Mouse (Mus musculus) midbrain, postnatal 0 days (tissue): ENCODE data around the gene Tube1. TPM values are rescaled to one million over a fixed set of nuclear protein-coding genes. Genes with fewer than 3 reads are reported as not detected.

Experiments
- ATAC-seq: fragments of 200-750 bp; cut with Nextera tagmentation; 2 replicates; pipeline ENCODE4 v1.8.0; 2017; ENCODE audit warnings: moderate number of reproducible peaks, mild to moderate bottlenecking, moderate TSS enrichment, moderate library complexity; ENCODE audit not compliant: low FRiP score
- DNase-seq: peaks from one replicate; pipeline ENCODE4 v3.0.0-alpha.2; 2015; ENCODE audit warnings: low spot score
- H3K27ac ChIP-seq: fragments of 300-500 bp; sonication (generic); 2 replicates; pipeline ENCODE4 v1.5.1; 2014; ENCODE audit warnings: low read depth, mild to moderate bottlenecking, low read length, mixed read lengths
- H3K27me3 ChIP-seq: fragments of 300-500 bp; sonication (generic); 2 replicates; pipeline ENCODE4 v1.6.1; 2014; ENCODE audit warnings: low read length, control low read depth, mixed read lengths; ENCODE audit not compliant: insufficient read depth
- H3K36me3 ChIP-seq: fragments of 300-500 bp; sonication (generic); 2 replicates; pipeline ENCODE4 v1.6.1; 2014; ENCODE audit warnings: low read length, control low read depth, mixed read lengths; ENCODE audit not compliant: insufficient read depth
- H3K4me1 ChIP-seq: fragments of 300-500 bp; sonication (generic); 2 replicates; pipeline ENCODE4 v1.6.1; 2014; ENCODE audit warnings: mild to moderate bottlenecking, control low read depth, antibody characterized with exemption, low read length, mixed read lengths; ENCODE audit not compliant: insufficient read depth
- H3K4me2 ChIP-seq: fragments of 300-500 bp; sonication (generic); 2 replicates; pipeline ENCODE4 v1.6.1; 2014; ENCODE audit warnings: low read depth, mild to moderate bottlenecking, low read length, mixed read lengths; ENCODE audit not compliant: poor library complexity, severe bottlenecking
- H3K4me3 ChIP-seq: fragments of 300-500 bp; sonication (generic); 2 replicates; pipeline ENCODE4 v1.5.1; 2014; ENCODE audit warnings: low read depth, mild to moderate bottlenecking, low read length, moderate library complexity
- H3K9ac ChIP-seq: fragments of 300-500 bp; sonication (generic); replicated peaks from 2 replicates; pipeline ENCODE4 v1.6.1; 2014; ENCODE audit warnings: mild to moderate bottlenecking, low read length, moderate library complexity, mixed read lengths; ENCODE audit not compliant: poor library complexity, severe bottlenecking
- H3K9me3 ChIP-seq: fragments of 300-500 bp; sonication (generic); 2 replicates; pipeline ENCODE4 v1.6.1; 2016; ENCODE audit warnings: low read length, control low read depth
- CTCF ChIP-seq: IDR thresholded peaks from 2 replicates; pipeline ENCODE4 v1.5.1; 2016; ENCODE audit warnings: antibody characterized with exemption, mild to moderate bottlenecking
- WGBS: fragments of 180-500 bp; shearing (Covaris S2); extraction: QIAGEN DNeasy Blood & Tissue Kit; methylation state at CpG from one replicate; pipeline ENCODE4 v1.1.7; 2014; 5-methylcytosine and 5-hydroxymethylcytosine counted together
- polyA plus RNA-seq: library from polyadenylated mRNA; unstranded; fragments of >200 nt; fragmentation: Nextera tagmentation; extraction: Ambion mirVana; gene quantifications from 2 replicates; pipeline ENCODE4 v1.2.1, GENCODE M21; 2015
- total RNA-seq: library from RNA; depleted of rRNA; stranded (reverse); fragments of >200 nt; gene quantifications from 2 replicates; pipeline ENCODE4 v1.2.3, GENCODE M21; 2014

Tube1 gene
- total and polyA plus RNA-seq, 2 experiments from 2014 or later = 2.4 to 8.6 TPM

DNA sequence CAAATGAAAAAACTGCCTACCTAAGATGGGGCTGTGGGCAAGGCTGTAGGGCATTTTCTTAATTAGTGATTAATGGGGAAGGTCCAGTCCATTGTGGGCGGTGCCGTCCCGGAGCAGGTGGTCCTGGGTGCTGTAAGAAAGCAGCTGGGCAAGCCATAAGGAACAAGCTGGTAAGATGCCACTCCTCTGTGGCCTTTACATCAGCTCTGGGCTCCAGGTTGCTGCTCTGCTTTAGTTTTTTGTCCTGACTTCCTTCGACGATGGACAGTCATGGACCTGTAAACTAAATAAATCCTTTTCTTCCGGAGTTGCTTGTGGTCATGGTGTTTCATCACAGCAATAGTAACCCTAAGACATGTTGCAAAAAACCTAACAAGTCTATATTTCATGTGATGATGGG is 36.9 kb downstream of the Tube1 start:
- ATAC-seq (peak; percentile 0; the same call in 1 of the 2 replicates), DNase-seq (no peak)
- WGBS = 10% methylated on average over 6 of the region's 6 CpGs
- H3K4me3 ChIP-seq = peak overlapping the region; percentile 8; the same call in 1 of the 2 replicates
- no peaks in the 10 kb centered on the region for H3K27me3 ChIP-seq
- H3K27ac ChIP-seq = peak overlapping the region; percentile 57
- no peaks in the 10 kb centered on the region for H3K9me3 ChIP-seq
- H3K4me1 ChIP-seq = peaks cover 9% of the 10 kb centered on the region
- 0 out of 2 replicates have a peak overlapping the region, but pooled peaks have one; percentile 50 for H3K9ac ChIP-seq
- H3K36me3 ChIP-seq = no peaks in the 10 kb centered on the region
- H3K4me2 ChIP-seq = peak overlapping the region; percentile 63
- no peak for TF ChIP-seq CTCF

DNA sequence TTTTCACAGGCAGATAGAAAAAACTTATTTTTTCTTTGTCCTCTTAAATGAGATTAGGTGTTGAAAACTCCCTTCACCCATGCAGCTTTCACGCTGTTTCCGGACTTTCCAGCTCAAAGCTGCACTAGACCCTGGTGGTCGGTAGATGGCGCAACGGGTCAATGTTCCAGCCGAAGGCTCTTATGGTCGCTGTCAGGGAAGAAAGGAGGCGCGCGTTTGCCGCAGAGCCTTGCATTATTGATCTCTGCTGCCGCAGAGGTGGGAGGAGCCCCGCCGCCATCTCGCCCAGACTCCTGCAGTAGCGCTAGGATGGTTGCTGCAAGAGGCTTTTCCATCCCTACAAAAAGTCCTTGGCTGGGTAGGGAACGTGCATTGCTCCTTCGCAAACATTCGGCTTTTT is 37.4 kb downstream of the Tube1 start:
- peak; percentile 93 for ATAC-seq
- Histone ChIP-seq H3K9me3 (no peaks in the 10 kb centered on the region), H3K27ac (peak overlapping the region; percentile 99), H3K9ac (peak overlapping the region; percentile 74), H3K4me1 (peaks cover 9% of the 10 kb centered on the region), H3K36me3 (no peaks in the 10 kb centered on the region), H3K4me2 (peak overlapping the region; percentile 63), H3K4me3 (peak overlapping the region; percentile 38), H3K27me3 (no peaks in the 10 kb centered on the region)
- TF ChIP-seq CTCF = peak; percentile 99
- peak; percentile 96 for DNase-seq
- whole genome bisulfite sequencing = under 1% methylated on average over 19 of the region's 19 CpGs

DNA sequence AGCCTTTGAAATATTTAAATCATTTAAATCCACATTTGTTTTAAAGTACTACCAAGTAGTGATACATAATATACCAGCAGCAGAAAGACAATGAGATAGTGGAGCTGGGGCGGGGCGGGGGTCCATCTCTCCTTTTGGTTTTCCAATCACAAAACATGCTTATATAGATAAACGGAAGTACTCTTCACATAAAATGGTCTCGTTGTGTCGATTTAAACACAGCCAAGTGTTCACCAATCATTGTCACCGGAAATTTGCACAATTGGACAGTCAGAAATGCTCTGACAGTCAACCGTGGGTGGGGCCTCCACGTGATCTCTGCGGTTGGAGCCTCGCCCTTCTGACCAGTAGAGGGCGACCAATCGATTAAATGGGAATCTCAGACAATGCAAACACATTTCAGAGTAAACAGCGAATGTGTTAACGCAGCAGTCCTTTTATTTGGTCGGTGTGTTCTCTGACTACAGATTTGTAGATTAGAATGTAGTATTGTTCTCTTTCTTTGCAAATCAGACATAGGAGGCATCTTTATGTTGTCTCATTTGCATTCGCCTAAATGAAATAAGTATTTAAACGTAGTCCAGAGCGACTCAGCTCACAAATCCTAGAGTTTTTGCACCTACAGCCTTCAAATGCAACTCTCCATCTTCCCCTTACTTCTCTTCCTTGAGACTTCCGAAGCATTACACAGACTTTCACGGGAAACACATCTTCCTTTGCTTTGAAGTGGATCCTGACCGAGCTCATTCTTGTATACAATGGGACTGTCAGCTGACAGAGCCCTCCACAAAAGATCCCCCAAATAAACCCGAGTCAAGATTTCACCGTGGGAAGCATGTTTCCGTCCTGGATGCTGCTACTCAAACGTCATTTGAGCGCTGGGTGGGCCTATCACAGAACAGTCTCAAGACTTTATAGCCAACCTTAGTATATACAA is 38.1 kb downstream of the Tube1 start:
- Histone ChIP-seq H3K27me3 (no peaks in the 10 kb centered on the region), H3K36me3 (no peaks in the 10 kb centered on the region), H3K27ac (peak overlapping the region; percentile 99), H3K4me3 (peak overlapping the region; percentile 38), H3K4me2 (peak overlapping the region; percentile 63), H3K9me3 (no peaks in the 10 kb centered on the region), H3K4me1 (peaks cover 5% of the 10 kb centered on the region), H3K9ac (peak overlapping the region; percentile 74)
- peak; percentile 89 for ATAC-seq
- peak; percentile 98 for DNase-seq
- TF ChIP-seq CTCF = peak; percentile 93
- 5% methylated on average over 26 of the region's 26 CpGs for WGBS

DNA sequence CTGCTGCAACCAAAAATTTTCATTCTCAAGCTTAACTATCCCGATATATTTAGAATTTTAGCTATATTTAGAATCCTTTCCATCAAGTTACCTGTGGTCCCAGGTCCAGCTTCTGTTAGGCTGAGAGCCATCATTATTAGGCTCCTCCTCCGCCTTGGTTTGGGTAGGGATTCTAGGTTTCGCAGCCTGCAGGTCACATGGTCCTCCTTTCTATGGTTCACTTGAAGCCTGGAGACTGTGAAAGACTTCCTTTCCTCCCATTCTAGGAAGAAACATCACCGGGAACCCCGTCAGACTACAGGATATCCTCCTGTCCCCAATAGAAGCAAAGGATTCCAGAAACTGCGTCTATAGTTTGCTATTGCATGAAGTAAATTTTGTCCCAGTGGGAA is 38.8 kb downstream of the Tube1 start:
- no peaks in the 10 kb centered on the region for H3K9me3 ChIP-seq
- H3K27ac ChIP-seq = peak overlapping the region; percentile 99
- no peak for TF ChIP-seq CTCF
- no peaks in the 10 kb centered on the region for H3K36me3 ChIP-seq
- H3K4me1 ChIP-seq = peaks cover 5% of the 10 kb centered on the region
- ATAC-seq (no peak), DNase-seq (no peak)
- H3K4me3 ChIP-seq = no peak overlapping the region
- no peak overlapping the region for H3K9ac ChIP-seq
- H3K27me3 ChIP-seq = no peaks in the 10 kb centered on the region
- peak overlapping the region; percentile 63; the same call in 1 of the 2 replicates for H3K4me2 ChIP-seq
- 73% methylated on average over 6 of the region's 6 CpGs for WGBS

DNA sequence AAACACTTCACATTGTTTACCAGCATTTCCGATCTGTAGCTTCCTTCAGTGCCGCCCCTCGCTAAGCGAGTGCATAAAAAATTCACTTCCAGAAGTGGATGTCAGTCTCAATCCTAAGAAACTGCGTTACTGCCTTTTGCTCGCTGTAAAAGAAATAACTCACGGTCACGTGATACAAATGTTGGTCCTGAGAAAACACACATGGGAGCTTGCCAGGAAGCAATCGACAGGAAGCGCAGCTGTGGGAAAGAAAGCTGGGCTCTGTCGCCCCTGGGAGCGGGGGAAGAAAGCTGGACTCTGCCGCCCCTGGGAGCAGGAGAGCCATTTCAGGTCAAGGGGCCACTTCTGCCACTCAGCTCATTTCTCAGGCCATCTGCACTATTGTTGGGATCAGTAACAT is 39.3 kb downstream of the Tube1 start:
- no peaks in the 10 kb centered on the region for H3K36me3 ChIP-seq
- peaks cover 5% of the 10 kb centered on the region for H3K4me1 ChIP-seq
- WGBS = 43% methylated on average over 13 of the region's 13 CpGs
- no peaks in the 10 kb centered on the region for H3K27me3 ChIP-seq
- DNase-seq = peak; percentile 67
- H3K4me2 ChIP-seq = peak overlapping the region; percentile 63; the same call in 1 of the 2 replicates
- ATAC-seq = no peak
- H3K27ac ChIP-seq = peak overlapping the region; percentile 99; the same call in 1 of the 2 replicates
- 0 out of 2 replicates have a peak, but pooled peaks cover 3% of the 10 kb centered on the region for H3K9me3 ChIP-seq
- no peak overlapping the region for H3K9ac ChIP-seq
- TF ChIP-seq CTCF = no peak
- no peak overlapping the region for H3K4me3 ChIP-seq

DNA sequence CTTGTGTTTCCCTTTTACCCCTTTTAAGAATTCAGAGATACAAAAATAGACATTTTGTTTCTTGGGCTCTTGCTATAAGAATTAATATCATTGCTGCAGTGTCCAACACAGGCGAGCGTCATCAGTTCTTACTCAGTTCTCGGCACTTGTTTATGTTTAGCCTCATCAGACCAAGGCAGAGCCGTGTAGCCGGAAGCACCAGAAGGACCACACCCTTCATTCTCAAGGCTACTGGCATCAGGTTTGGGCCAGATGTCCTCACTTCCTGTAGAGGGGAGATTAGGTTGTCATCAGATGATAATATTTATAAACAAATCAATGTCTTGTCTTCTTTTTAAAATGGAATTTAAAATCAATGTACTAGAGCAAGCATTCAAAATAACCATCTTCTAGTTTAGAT is 43.2 kb downstream of the Tube1 start:
- no peak overlapping the region for H3K27ac ChIP-seq
- H3K9me3 ChIP-seq = 0 out of 2 replicates have a peak, but pooled peaks cover 3% of the 10 kb centered on the region
- no peak for TF ChIP-seq CTCF
- H3K4me3 ChIP-seq = no peak overlapping the region
- DNase-seq (no peak), ATAC-seq (no peak)
- WGBS = 86% methylated on average over 5 of the region's 5 CpGs
- no peaks in the 10 kb centered on the region for H3K4me1 ChIP-seq
- H3K4me2 ChIP-seq = no peak overlapping the region
- no peaks in the 10 kb centered on the region for H3K36me3 ChIP-seq
- no peak overlapping the region for H3K9ac ChIP-seq
- no peaks in the 10 kb centered on the region for H3K27me3 ChIP-seq
